Mouse (Mus musculus): ENCODE measurements around the gene Bcar3.
"Not testable (repeated sequence)": the region's sequence is repeated elsewhere in the genome, so short reads cannot be mapped to it uniquely, and the experiment has no call there.

Gene Bcar3

DNA sequence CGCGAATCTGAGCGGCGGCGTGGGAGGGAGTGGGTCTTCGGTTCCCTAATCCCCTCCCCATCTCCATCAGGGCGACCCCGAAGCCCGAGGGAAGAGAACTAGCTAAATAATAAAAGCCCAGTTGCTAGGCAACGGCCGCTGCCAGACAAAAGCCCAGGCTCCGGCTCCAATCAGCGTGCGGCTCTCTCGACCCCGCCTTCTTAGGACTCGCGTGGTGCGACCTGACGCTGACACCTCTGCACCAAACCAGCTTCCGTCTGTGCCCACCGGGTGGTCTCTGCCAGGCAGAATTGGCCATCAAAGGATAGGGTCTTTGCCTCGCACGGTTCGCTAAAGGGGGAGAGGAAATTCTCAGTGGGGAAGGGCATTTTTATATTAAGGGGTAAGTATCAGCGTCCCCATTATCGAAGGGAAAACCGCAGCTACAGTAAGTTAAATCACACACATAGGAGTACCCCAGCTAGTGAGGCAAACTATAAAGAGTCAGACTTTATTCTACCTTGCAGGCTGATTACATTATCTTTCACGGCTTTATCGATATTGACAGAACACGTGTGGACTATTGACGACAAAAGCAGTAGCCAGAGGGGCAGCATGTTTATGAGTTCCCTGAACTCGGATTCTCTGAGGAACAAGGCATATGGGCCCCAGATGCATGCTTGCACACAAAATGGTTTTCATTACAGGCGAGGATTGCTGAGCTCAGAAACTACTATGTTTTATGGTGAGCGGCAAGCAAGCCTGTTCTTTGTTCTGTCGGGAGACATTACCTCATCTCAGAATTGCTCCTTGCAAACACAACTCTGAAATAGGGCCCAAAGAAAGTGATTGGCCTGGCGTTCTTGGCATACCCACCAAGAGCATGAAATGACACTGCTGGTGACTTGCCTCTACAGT is at the start of gene Bcar3:
Gene Bcar3 (plus strand): TSS at position 183 of the 897 bp plus-strand sequence.
- DNase-seq (ENCODE audit: low spot score in 2 of 2): peak; percentile 79 to 89

DNA sequence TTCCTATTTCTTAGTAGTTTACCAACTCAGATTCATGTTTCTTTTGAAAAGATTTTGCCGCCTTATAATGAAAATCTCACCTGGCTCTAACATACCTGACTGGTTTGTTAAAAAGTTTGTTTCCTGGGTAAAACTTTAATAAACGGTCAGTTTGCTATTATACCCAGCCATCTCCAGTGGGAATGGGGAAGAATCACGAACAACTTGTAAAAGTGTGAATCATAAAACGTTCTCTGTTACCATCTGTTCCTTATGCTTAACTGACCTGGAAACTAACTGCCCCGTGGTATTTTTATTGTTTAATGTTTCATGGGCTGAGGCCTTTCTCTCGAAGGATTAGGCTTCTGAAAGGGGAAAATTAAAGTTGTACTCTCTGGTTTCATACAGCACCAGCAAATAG is 49.2 kb upstream of the Bcar3 start:
- no peak for DNase-seq (ENCODE audit: low spot score in 2 of 2)

DNA sequence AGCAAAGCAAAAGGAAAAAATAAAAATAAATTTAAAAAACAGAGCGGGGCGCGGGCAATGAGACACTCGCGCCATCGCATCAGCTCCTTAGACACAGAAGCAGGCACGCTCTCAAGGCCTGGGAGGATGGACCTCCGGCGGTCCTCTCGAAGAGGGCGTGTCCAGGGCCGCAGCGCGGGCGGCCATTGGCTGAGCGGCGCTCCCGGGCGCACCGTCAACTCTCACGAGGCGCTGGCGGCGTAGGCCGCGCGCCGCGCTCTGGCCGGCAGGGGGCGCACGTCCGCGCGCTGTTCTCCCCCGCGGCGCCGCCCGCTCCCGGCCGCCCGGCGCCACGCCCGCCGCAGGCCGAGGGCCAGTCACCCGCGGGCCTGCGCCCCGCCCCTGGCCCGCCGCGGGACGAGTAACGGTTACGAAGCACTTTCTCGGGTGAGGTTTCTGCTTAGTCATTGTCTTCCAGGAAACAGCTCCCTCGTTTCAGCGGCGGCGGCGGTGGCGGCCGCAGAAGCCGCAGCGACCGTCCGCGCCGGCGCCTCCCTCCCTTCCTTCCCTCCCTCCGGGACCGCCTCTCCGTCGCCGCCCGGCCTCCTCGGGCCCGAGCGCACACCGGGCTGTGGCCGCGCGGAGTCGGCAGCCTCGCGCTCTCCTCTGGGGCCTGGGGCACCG is 48.6 kb upstream of the Bcar3 start, which contains the start of gene Gclm:
Gene Gclm (plus strand): TSS at position 343 of the 663 bp plus-strand sequence.
- DNase-seq (ENCODE audit: low spot score in 2 of 2): peak; percentile 87 to 92

DNA sequence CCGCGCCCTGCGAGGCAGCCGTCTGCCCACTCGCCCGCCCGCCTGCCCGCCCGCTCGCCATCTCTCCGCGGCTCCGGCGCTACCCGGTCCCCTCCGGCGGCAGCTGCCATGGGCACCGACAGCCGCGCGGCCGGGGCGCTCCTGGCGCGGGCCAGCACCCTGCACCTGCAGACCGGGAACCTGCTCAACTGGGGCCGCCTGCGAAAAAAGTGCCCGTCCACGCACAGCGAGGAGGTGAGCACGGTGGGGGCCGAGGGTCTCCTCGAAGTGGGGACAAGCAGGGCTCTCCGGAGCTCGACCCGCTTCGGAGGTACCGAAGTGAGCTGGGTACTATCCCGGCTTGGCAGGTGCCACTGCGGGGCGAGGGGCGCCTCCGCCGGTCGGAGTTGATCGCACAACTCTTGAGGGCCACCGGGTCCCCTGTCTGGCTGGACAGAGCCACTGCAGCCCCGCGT is 48.0 kb upstream of the Bcar3 start:
- peak; percentile 49 to 57 for DNase-seq (ENCODE audit: low spot score in 2 of 2)

DNA sequence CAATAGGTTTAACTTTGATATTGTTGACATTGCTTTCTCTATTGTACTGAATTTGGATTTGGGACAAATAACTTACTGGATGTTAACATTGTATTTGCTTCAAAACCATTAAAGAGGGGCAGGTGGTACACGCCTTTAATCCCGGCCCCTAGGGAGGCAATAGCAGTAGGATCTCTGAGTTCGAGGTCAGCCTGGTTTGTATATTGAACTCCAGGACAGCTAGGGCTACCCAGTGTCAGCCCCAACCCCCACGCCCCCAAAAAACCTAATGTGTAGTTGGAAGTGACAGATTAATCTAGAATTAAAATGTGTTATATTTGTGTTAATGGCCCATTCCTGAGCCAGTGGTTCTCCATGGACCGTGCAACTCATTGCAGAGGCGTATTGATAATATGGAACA is 47.5 kb upstream of the Bcar3 start:
- DNase-seq (ENCODE audit: low spot score in 2 of 2): no peak

DNA sequence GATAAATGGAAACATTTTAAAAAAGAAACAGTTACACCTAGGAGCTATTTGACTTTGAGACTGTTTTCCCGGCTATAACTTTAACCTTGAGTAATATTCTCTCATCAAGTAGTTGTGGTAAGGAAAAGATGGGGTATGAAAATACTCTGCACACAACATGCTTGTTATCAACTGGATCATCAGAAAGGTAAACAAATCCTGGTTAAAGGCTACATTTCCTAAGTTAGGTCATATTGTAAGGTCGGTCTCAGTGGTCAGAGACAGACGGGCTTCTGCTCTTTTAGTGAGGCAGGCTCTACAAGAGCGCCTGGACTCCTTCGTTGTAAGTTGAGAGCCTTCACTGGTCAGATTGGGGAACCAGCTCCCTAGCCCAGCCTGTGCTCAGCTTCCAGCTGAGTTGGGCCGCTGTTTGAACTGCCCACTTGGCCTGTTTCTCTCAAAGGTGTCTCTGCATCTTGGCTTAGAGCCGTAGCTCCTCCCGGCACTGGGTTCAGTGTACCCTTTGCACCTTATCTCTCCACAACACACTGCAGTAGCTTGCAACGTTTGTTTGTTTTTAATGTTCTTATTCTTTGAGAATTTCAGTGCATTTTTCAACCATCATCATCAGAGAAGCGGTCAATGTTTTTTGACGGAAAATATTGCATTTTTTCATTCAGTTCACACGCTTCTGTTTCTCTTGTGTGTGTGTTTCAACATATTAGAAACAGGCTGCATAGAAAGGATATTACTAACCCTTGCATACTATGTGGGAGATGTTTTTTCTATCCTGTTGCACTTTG is 46.8 kb upstream of the Bcar3 start:
- no peak for DNase-seq (ENCODE audit: low spot score in 2 of 2)

DNA sequence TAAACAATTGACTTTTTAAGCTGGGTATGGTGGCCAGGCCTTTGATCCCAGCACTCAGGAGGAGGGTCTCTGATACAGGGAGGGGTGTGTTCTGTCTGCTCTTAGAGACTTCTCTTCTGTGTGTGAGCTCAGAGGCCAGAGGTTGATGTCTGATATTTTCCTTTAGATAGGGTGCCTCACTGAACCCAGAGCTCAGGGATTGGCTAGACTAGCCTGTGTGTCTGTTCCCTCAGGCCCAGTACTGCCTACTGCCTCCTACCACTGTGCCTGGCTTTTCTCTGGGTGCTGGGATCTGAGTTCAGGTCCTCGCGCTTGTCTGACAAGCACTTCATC is 46.2 kb upstream of the Bcar3 start:
- no peak for DNase-seq (ENCODE audit: low spot score in 2 of 2)

DNA sequence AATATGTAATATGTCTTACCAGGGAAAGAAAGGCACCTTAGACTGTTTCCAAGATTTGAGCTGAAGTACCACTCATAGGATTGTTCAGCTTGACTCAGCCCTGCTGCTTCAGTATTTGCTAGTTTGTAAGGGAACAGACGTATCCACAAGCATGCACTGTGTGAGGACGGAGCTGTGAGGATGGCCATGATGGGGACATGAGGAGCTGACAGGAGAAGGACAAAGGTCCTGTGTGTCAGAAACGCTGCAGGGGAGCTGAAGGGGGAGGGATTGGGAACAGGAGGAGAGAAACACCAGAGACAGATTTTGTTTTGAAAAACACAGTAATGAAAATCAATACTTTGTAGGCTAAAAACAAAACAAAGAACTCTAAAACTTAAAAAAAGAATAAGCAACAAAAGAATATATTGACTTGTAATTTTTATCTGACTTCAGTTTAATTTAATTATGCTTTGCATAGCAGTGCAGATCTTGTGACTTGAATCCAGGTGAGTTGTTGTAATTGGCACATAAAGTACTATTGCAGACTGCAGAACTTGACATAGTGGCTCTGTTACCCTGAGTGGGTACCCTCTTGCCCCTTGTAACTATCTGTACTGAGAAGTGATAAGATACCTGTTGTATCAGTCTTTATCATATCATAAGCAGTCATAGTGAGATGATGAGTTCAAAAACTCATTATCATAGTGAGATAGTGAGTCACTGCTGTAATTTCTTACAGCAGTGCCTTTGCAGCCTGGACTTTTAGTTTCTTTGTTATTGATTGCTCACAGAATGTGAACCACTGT is 41.3 kb upstream of the Bcar3 start:
- DNase-seq (ENCODE audit: low spot score in 2 of 2): no peak

DNA sequence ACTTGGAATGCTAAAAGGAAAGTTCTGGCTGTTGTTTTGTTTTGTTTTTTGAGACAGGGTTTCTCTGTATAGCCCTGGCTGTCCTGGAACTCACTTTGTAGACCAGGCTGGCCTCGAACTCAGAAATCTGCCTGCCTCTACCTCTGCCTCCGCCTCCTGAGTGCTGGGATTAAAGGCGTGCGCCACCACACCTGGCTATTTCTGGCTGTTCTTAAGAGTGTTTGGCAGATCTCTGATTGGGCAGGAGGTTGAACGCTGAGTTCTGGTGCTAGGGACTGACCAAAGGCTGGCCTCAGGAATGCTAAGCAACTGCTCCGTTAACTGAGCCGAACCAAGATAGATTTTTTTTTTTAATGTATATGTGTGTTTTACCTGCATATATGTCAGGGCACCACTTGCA is 39.9 kb upstream of the Bcar3 start:
- not testable (repeated sequence) for DNase-seq (ENCODE audit: low spot score in 2 of 2)

DNA sequence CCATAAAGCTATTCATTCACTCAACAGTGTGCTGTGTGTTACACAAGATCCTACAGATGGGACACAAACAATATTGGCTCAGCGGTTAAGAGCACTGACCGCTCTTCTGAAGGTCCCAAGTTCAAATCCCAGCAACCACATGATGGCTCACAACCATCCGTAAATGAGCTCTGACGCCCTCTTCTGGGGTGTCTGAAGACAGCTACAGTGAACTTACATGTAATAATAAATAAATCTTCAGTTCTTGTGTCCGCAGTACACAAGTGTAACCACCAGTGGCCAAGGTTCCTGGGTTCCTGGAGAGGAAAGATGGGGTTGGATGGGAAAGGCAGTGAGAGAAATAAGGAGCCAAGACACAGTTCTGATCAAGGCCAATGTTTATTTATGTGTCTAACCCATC is 23.9 kb upstream of the Bcar3 start:
- DNase-seq (ENCODE audit: low spot score in 2 of 2): no peak

DNA sequence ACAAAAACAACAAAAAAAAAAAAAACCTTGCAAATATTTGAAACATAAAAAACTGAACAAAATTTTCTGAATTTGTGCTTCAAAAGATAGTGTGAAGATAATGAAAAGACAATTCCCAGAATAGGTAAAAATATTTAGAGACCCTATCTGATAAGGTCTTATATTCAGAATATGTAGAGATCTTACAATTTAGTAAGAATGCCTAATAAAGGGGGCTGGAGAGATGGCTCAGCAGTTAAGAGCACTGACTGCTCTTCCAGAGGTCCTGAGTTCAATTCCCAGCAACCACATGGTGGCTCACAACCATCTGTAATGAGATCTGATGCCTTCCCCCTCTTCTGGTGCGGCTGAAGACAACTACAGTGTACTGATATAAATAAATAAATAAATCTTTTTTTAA is 21.4 kb upstream of the Bcar3 start:
- not testable (repeated sequence) for DNase-seq (ENCODE audit: low spot score in 2 of 2)

DNA sequence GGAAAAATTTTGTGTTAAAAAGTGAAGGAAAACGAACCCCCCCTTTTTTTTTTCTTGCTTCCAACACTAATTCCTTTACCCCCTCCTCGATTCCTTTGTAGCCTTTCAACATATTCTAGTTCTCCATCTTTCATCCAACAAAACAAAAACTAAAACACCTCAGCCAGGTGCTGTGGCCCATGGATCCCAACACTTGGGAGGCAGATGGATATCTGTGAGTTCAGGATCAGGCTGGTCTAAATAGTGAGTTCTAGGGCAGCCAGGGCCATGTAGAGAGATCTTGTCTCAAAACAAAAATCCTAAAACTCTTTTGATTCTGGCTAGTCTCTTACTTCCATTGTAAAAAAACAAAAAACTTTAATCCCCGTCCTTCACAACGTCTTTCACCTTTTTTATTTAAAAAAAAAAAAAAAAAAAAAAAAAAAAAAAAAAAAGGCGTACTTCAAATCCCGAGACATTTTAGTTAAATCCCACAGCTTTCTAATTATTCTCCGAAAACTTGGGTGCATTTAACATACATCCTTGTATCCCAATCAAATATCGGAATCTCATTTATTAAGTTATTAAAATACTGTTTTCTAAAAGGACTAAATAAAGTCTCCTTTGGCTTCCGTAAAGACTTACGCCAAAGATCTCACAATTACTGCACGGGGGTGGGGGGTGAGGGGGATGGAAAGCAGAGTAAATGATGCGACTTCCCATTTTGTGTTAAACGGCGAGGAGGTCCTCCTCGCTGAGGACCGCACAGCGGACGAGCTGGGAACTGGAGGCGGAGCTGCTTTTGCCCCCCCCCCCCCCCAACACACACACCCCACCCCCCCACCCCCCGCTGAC is 20.3 kb upstream of the Bcar3 start:
- DNase-seq (ENCODE audit: low spot score in 2 of 2): no peak

DNA sequence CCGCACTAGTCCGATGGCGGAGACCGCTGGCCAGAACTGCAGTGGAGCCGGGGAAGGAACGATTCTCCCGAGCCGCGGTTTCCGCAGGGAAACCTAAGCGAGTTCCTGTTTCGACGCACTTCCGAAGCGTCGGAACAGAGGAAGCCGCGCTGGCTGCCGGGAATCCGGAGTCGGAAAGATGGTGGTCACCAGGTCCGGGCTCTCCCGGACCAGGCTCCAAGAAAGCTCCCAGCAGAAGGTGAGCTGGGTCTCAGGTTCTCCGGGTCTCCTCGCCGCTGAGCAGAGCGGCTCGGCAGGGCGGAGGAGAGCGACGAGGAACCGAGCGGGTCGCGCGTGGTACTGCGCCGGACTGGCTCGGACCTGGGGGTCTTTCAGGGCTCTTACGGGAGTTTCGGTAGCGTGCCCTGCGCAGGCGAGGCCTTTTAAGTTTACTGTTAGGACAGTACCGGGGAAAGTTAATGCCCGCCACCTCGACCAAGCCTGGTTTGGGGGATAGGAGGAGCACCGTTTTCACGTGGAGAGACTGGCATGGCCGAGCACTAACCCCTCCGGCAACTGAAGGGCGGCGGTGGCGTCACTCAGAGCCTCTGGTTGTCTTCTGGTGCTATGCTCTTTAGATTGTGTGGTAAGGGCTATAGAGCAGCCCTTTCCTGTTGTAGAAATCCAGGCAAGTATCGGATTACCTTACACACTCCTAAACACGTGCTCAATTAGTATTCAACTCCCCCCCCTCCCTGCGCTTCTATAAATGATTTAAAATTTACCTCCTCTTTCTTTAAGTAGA is 19.5 kb upstream of the Bcar3 start, which contains the start of gene Dnttip2:
Gene Dnttip2 (plus strand): TSS at position 148 of the 784 bp plus-strand sequence.
- DNase-seq (ENCODE audit: low spot score in 2 of 2): peak; percentile 83 to 92

DNA sequence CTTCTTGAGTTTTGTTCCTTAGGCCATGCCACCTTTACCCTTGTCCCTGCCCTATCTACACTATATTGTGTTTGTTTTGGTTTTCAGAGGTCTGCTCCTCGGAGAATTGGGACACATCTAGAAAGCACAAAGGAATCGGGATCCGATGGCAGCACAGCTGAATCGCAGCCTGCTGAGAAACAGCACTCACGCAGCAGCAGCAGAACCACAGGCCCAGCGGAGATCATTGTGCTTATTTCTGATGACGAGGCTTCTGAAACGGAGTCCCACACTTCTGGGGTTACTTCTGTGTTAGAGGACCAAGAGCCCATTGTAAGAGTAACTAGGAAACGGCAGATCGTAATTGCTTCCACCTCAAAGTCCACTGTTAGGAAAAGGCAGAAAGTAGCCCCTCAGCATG is 18.8 kb upstream of the Bcar3 start:
- no peak for DNase-seq (ENCODE audit: low spot score in 2 of 2)

DNA sequence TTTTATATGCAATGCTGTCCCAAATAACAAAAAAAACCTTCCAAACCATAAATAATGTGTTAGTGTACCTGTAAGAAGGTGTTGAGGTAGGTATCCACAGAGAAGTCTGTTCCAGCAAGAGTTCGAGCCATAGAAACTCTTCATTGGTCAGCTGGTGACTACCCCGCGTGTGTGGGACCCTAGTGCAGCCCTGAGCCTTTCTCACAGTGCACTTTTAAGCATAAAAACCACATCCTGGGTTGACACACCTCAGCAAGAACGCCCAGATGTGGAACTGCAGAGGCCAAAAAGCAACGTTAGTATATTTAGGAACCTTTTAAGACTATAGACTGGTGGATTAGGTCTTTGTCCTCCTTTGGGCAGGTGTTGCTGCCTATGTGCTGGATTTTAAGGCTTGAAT is 6.7 kb upstream of the Bcar3 start:
- DNase-seq (ENCODE audit: low spot score in 2 of 2): no peak

DNA sequence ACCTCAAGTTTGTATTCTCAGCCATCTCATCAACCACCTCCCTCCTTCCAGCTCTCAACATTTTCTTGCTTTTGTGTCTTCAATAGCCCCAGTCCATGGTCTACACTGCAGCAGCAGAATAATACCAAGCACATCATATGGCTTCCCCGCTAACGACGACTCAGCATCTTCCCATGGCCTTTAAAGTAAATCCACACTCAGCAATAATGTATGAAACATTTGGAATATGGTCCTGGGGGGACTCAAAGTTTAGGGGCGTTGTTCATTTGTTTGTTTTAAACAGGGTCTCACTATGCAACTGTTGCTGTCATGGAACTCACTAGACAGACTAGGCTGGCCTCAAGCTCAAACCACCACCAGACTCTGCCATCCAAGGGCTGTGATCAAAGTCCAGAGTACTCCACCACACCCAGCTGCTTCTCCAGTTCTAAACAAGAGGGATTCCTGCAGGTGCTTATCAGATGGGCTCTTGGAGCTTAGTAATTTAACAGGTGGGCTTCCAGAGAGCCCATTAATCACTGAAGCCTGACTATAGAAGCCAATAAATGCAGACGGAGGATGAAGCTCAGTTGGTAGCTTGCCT is 5.2 kb upstream of the Bcar3 start:
- DNase-seq (ENCODE audit: low spot score in 2 of 2): no peak

DNA sequence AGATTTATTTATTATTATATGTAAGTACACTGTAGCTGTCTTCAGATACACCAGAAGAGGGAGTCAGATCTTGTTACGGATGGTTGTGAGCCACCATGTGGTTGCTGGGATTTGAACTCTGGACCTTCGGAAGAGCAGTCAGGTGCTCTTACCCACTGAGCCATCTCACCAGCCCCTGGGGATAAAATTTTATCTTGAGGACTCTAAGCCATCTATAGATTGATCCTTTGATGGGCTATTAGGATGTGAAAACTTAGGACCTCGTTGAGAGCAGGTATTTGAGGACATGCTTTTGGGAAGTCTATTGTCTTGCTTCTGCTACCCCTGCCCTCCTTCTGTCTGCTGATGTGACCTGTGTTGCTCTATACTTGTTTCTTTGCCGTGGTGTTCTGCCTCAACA is 4.6 kb upstream of the Bcar3 start:
- DNase-seq (ENCODE audit: low spot score in 2 of 2): not testable (repeated sequence)

DNA sequence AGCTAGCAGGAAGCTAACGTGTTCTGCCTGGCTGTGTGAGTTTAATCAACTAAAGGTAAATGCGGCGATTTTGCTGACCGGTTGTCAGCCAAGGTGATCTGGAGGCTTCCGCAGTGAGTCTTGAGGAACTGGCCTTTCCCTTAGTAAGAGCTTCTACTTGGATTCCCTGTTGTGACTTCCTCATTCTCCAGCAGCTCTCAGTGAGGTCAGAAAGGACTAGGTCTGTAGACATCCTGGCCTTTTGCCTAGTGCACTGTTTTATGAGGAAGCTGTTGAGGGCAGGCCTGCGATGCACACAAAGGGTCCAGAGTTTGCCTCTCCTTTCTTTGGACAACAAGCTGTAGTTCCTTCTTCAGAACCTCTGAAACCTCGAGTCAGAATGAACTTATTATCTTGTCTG is 3.2 kb upstream of the Bcar3 start:
- DNase-seq (ENCODE audit: low spot score in 2 of 2): peak; percentile 25 to 48

DNA sequence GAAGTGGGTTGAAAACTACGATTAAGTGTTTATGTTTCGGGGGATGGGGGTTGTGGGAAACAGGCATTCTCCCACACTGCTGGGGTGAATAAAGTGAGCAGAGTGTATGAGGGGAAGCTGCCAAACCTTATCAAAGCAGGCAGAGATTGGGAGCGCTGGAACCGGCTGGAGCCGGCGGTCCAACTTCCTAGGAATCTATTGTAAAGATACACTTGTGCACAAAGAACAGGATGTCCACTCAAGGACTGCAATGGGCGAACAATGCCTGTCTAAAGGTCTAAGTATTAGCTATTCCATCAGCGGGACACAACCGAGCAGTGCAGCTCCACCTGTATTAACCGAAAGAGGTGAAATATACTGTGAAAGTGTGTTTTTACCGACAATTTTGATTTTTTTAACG is 2.1 kb upstream of the Bcar3 start:
- DNase-seq (ENCODE audit: low spot score in 2 of 2): peak in 1 of 2 experiments; percentile 17
